Mouse (Mus musculus) cerebellum, adult 9-11 months (tissue): Measurements from ENCODE around the gene Ywhah.

Experiments
- DNase-seq: peaks from one replicate; pipeline ENCODE4 v3.0.0; 2022

The Ywhah gene

GRCm38 (mm10) chr5:33052849-33053582, 34.4 kb downstream of the Ywhah start:
- DNase-seq: no peak

- no peak for DNase-seq
Observed at GRCm38 (mm10) chr5:33056126-33056765, 37.6 kb downstream of the Ywhah start.

- no peak for DNase-seq
Observed at GRCm38 (mm10) chr5:33070071-33070470, 51.5 kb downstream of the Ywhah start.

- DNase-seq: no peak
Observed at GRCm38 (mm10) chr5:33076490-33077191, 58.0 kb downstream of the Ywhah start.
